Mouse (Mus musculus): Measurements from ENCODE around the gene Slc25a18. TPM values are rescaled to one million over a fixed set of nuclear protein-coding genes. Genes with fewer than 3 reads are reported as not detected.
"Not testable (repeated sequence)": the region's sequence is repeated elsewhere in the genome, so short reads cannot be mapped to it uniquely, and the experiment has no call there.

Gene Slc25a18
- total RNA-seq, 2 experiments from 2014 or later: 57.4 to 61.9 TPM

- Histone ChIP-seq H3K4me3 (no peak overlapping the region), H3K27ac (no peak overlapping the region)
- TF ChIP-seq CTCF (conservative IDR thresholded peaks at IDR 0.05): no peak
- no peak for DNase-seq (ENCODE audit: low spot score in 2 of 2)
Measured at GRCm38 (mm10) chr6:120806999-120807737, 33.8 kb downstream of the Slc25a18 start.

GRCm38 (mm10) chr6:120807738-120808081 is 34.3 kb downstream of the Slc25a18 start:
- TF ChIP-seq CTCF (conservative IDR thresholded peaks at IDR 0.05): no peak
- DNase-seq (ENCODE audit: low spot score in 2 of 2): no peak
- Histone ChIP-seq H3K27ac (no peak overlapping the region), H3K4me3 (no peak overlapping the region)

GRCm38 (mm10) chr6:120811999-120812398 is 38.6 kb downstream of the Slc25a18 start:
- not testable (repeated sequence) for DNase-seq (ENCODE audit: low spot score in 2 of 2); H3K27ac ChIP-seq; H3K4me3 ChIP-seq

GRCm38 (mm10) chr6:120819294-120819693 is 45.9 kb downstream of the Slc25a18 start:
- no peak overlapping the region for H3K27ac ChIP-seq
- TF ChIP-seq CTCF (conservative IDR thresholded peaks at IDR 0.05): no peak
- DNase-seq (ENCODE audit: low spot score in 2 of 2): no peak
- no peak overlapping the region for H3K4me3 ChIP-seq

- Histone ChIP-seq H3K4me3 (no peak overlapping the region), H3K27ac (no peak overlapping the region)
- no peak for TF ChIP-seq CTCF (conservative IDR thresholded peaks at IDR 0.05)
- DNase-seq (ENCODE audit: low spot score in 2 of 2): no peak
Measured at GRCm38 (mm10) chr6:120820144-120820543, 46.8 kb downstream of the Slc25a18 start.

DNA sequence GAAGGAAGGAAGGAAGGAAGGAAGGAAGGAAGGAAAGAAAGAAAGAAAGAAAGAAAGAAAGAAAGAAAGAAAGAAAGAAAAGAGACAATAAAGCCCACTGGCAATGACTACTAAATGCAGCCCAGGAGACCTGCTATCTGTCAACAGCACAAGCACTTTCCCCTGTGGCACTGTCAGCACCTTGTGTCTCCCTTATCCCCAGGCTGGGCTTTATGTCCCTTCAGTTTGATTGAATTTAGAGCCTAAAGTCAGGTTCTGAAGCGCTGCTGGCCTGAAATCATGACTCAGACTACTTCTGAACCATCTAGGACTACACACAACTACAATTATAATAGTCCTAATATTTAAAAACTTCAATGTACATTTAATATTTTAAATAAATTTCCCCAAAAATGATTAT is 47.6 kb downstream of the Slc25a18 start:
- TF ChIP-seq CTCF (conservative IDR thresholded peaks at IDR 0.05): no peak

DNA sequence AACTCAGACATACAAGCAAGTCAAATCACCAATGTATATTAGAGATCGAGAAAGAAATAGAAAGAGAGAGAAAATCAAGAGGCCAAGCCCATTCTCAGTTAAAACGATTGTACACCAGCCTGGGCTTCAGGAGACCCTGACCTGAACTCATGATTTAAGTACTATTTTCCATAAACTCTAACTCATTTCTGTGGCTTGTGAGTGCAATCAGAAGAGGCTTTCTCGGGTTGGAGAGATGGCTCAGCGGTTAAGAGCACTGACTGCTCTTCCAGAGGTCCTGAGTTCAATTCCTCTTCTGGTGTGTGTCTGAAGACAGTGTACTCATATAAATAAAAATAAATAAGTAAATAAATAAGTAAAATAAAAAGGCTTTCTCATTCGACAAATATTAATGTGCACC is 48.3 kb downstream of the Slc25a18 start:
- TF ChIP-seq CTCF (conservative IDR thresholded peaks at IDR 0.05): no peak
- H3K4me3 ChIP-seq: peak overlapping the region; percentile 99
- no peak for DNase-seq (ENCODE audit: low spot score in 2 of 2)
- peak overlapping the region; percentile 92 for H3K27ac ChIP-seq

More for the DNA sequence above, 47.6 kb downstream of the Slc25a18 start:
- no peak for DNase-seq (ENCODE audit: low spot score in 2 of 2)
- no peak overlapping the region; the same call in 1 of the 2 replicates for H3K4me3 ChIP-seq
- no peak overlapping the region for H3K27ac ChIP-seq

DNA sequence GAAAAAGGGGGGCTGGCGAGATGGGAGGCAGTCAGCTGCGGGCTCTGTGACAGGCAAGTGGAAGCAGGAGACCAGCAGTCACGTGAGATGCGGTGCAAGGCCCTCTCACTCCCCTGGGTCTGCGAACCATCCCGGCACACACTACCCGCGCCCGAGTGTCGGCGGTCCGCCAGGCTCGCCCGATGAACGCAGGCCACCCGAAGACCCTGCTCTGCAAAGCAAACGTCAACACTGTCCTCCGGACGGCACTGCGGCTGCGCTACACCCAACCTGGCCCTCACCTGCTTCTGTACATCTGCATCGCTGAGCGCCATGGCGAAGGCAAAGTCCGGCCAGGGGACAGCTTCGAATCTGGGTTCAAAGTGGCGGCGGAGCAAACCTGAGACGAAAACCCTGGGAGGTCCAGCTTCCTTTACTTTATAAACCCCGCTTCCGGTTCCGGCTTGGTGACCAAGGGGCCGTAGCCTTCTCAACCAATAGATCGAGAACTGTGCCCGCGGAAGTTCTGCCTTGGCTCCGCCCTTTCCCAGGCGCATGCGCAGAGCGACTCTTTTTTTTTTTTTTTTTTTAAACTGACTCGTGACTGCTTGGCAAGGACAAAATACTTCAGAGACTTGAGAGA is 49.0 kb downstream of the Slc25a18 start, which contains the start of gene Atp6v1e1:
Atp6v1e1 (minus strand) TSS at position 487 of the 622 bp plus-strand sequence.
- TF ChIP-seq CTCF (conservative IDR thresholded peaks at IDR 0.05): no peak
- DNase-seq (ENCODE audit: low spot score in 2 of 2): peak; percentile 90 to 94
- Histone ChIP-seq H3K27ac (peak within 1 kb of the TSS; percentile 92), H3K4me3 (peak within 1 kb of the TSS; percentile 99)

- Histone ChIP-seq H3K4me3 (peak overlapping the region; percentile 99), H3K27ac (peak overlapping the region; percentile 92)
- peak; percentile 60 for TF ChIP-seq CTCF (conservative IDR thresholded peaks at IDR 0.05)
- DNase-seq (ENCODE audit: low spot score in 2 of 2): no peak
Measured at GRCm38 (mm10) chr6:120822937-120823614, 49.7 kb downstream of the Slc25a18 start.

GRCm38 (mm10) chr6:120830056-120830455 is 56.7 kb downstream of the Slc25a18 start:
- Histone ChIP-seq H3K27ac (no peak overlapping the region), H3K4me3 (no peak overlapping the region)
- DNase-seq (ENCODE audit: low spot score in 2 of 2): no peak
- TF ChIP-seq CTCF (conservative IDR thresholded peaks at IDR 0.05): no peak

GRCm38 (mm10) chr6:120830866-120831608 is 57.7 kb downstream of the Slc25a18 start:
- Histone ChIP-seq H3K27ac (no peak overlapping the region), H3K4me3 (no peak overlapping the region)
- no peak for TF ChIP-seq CTCF (conservative IDR thresholded peaks at IDR 0.05)
- DNase-seq (ENCODE audit: low spot score in 2 of 2): no peak

- TF ChIP-seq CTCF (conservative IDR thresholded peaks at IDR 0.05): no peak
- no peak overlapping the region for H3K4me3 ChIP-seq
- no peak overlapping the region for H3K27ac ChIP-seq
- DNase-seq (ENCODE audit: low spot score in 2 of 2): no peak
Measured at GRCm38 (mm10) chr6:120832097-120832496, 58.7 kb downstream of the Slc25a18 start.
